Mouse (Mus musculus) kidney, postnatal 0 days (tissue): ENCODE results near the gene Ms4a5. TPM values are rescaled to one million over a fixed set of nuclear protein-coding genes. Genes with fewer than 3 reads are reported as not detected.

Source experiments
- ATAC-seq: fragments of 200-750 bp; cut with Nextera tagmentation; replicated peaks from 2 replicates; pipeline ENCODE4 v1.8.0; 2017; ENCODE audit warnings: low read depth, moderate number of reproducible peaks, moderate TSS enrichment, moderate library complexity; ENCODE audit not compliant: low FRiP score
- DNase-seq: peaks from one replicate; pipeline ENCODE4 v3.0.0-alpha.2; 2016; ENCODE audit warnings: low spot score
- H3K27ac ChIP-seq: fragments of 300-500 bp; sonication (generic); 2 replicates; pipeline ENCODE4 v1.5.1; 2014; ENCODE audit warnings: mild to moderate bottlenecking
- H3K27me3 ChIP-seq: fragments of 300-500 bp; sonication (generic); 2 replicates; pipeline ENCODE4 v1.6.1; 2014; ENCODE audit warnings: low read length, mixed read lengths; ENCODE audit not compliant: insufficient read depth
- H3K36me3 ChIP-seq: fragments of 300-500 bp; sonication (generic); 2 replicates; pipeline ENCODE4 v1.6.1; 2014; ENCODE audit warnings: low read length, mixed read lengths; ENCODE audit not compliant: insufficient read depth
- H3K4me1 ChIP-seq: fragments of 300-500 bp; sonication (generic); replicated peaks from 2 replicates; pipeline ENCODE4 v1.6.1; 2014; ENCODE audit warnings: antibody characterized with exemption, low read length, mixed read lengths; ENCODE audit not compliant: insufficient read depth
- H3K4me2 ChIP-seq: fragments of 300-500 bp; sonication (generic); 2 replicates; pipeline ENCODE4 v1.6.1; 2014; ENCODE audit warnings: mild to moderate bottlenecking, low read length, moderate library complexity, mixed read lengths
- H3K4me3 ChIP-seq: fragments of 300-500 bp; sonication (generic); replicated peaks from 2 replicates; pipeline ENCODE4 v1.5.1; 2014; ENCODE audit warnings: low read depth, low read length
- H3K9ac ChIP-seq: fragments of 300-500 bp; sonication (generic); 2 replicates; pipeline ENCODE4 v1.6.1; 2014; ENCODE audit warnings: low read depth, low read length
- H3K9me3 ChIP-seq: fragments of 300-500 bp; sonication (generic); replicated peaks from 2 replicates; pipeline ENCODE4 v1.6.1; 2016; ENCODE audit warnings: low read length, inconsistent platforms, mixed read lengths
- CTCF ChIP-seq: IDR thresholded peaks from 2 replicates; pipeline ENCODE4 v1.5.1; 2016; ENCODE audit warnings: antibody characterized with exemption, low read depth, mild to moderate bottlenecking, moderate library complexity
- WGBS: fragments of 180-500 bp; shearing (Covaris S2); extraction: QIAGEN DNeasy Blood & Tissue Kit; methylation state at CpG from one replicate; pipeline ENCODE4 v1.1.7; 2014; 5-methylcytosine and 5-hydroxymethylcytosine counted together
- polyA plus RNA-seq: library from polyadenylated mRNA; unstranded; fragments of >200 nt; fragmentation: Nextera tagmentation; extraction: Ambion mirVana; gene quantifications from 2 replicates; pipeline ENCODE4 v1.2.1, GENCODE M21; 2015

Gene Ms4a5
- polyA plus RNA-seq, 1 experiment from 2014 or later, result not detected

DNA sequence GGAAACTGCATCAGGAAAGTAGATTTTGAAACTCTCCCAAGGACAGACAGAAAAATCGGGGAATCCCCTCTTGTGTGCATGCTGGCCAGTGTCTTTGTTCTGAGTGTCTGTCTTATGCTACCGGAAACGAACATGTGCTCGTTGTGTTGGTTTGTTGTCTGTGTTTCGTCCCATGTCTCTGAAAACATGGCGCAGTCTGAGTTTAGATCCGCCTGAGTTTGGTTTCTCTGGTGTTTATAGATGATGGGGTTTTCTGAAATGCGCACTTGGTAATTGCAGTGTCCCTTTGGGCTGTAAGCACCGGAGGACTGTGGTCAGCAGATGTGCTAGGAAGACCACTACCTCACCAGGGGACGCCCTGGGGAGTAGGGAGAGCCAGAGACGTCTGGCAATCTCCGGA is 9.3 kb upstream of the Ms4a5 start:
- Histone ChIP-seq H3K27ac (0 out of 2 replicates have a peak overlapping the region, but pooled peaks have one; percentile 1), H3K4me1 (no peaks in the 10 kb centered on the region), H3K4me2 (peak overlapping the region; percentile 57), H3K4me3 (peak overlapping the region; percentile 20), H3K27me3 (no peaks in the 10 kb centered on the region), H3K36me3 (no peaks in the 10 kb centered on the region), H3K9me3 (no peaks in the 10 kb centered on the region), H3K9ac (peak overlapping the region; percentile 35; the same call in 1 of the 2 replicates)
- peak; percentile 11 for DNase-seq
- no peak for TF ChIP-seq CTCF
- ATAC-seq, result no peak
- WGBS, result 14% methylated on average over 12 of the region's 12 CpGs

DNA sequence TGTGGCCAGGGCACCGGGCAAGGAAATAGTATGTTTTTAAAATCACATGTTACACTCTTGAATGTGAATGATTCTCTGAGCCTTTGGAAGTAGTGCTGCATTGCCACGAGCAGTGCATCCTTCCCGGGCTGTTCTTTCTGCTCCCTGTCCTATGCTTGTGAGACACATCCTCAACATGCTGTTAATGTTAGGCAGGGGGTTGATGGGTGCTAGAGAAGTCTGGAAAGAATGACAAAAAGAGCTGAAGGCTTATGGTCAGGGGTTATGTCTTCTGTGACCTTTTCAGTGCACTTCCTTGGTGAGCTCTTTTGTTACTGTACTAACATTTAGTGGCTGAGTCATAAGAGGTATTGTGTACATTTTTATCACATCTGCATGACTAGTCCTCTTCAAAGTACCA is 3.5 kb downstream of the Ms4a5 start:
- no peak for TF ChIP-seq CTCF
- ATAC-seq, result no peak
- no peak for DNase-seq
- H3K4me3 ChIP-seq, result no peak overlapping the region
- no peaks in the 10 kb centered on the region for H3K27me3 ChIP-seq
- 72% methylated on average over 3 of the region's 3 CpGs for WGBS
- H3K27ac ChIP-seq, result no peak overlapping the region
- no peaks in the 10 kb centered on the region for H3K36me3 ChIP-seq
- H3K4me1 ChIP-seq, result no peaks in the 10 kb centered on the region
- H3K9me3 ChIP-seq, result no peaks in the 10 kb centered on the region
- no peak overlapping the region for H3K4me2 ChIP-seq
- H3K9ac ChIP-seq, result no peak overlapping the region

DNA sequence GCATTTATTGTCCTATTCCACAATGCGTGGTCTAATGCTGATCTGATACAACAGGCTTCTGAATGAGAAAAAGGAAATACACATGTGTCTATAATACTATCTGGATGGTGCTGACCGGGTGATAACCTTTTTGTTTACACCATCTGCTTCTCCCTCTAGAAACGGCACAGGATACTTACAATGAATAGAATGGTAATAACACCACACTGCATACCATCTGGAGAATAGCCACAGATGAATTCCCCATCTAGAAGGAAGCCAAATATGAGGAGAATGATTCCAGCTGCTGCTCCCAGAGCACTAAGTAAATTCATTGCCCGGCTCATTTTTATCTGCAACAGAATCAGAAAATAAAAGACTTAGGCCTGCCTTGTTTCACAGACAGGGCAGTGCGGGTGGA is 7.2 kb downstream of the Ms4a5 start:
- no peaks in the 10 kb centered on the region for H3K4me1 ChIP-seq
- no peak overlapping the region for H3K4me3 ChIP-seq
- DNase-seq (peak; percentile 37), ATAC-seq (no peak)
- no peaks in the 10 kb centered on the region for H3K9me3 ChIP-seq
- WGBS, result 57% methylated on average over 5 of the region's 5 CpGs
- H3K36me3 ChIP-seq, result no peaks in the 10 kb centered on the region
- H3K9ac ChIP-seq, result no peak overlapping the region
- H3K27ac ChIP-seq, result no peak overlapping the region
- no peak for TF ChIP-seq CTCF
- H3K27me3 ChIP-seq, result no peaks in the 10 kb centered on the region
- no peak overlapping the region for H3K4me2 ChIP-seq

DNA sequence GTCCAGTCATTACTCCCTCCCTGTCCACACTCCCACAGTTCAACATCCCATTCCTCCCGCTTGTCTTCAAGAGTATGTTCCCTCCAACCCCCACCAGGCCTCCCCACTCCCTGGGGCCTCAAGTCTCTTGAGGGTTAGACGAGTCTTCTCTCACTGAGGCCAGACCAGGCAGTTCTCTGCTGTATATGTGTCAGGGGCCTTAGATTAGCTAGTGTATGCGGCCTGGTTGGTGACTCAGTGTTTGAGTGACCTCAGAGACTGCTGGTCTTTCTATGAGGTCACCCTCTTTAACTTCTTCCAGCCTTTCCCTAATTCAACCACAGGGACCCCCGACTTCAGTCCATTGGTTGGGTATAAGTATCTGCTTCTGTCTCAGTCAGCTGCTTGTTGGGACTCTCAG is 16.7 kb downstream of the Ms4a5 start:
- no peak overlapping the region for H3K4me3 ChIP-seq
- no peak overlapping the region for H3K27ac ChIP-seq
- 72% methylated on average over 4 of the region's 4 CpGs for WGBS
- no peak overlapping the region for H3K4me2 ChIP-seq
- no peak for ATAC-seq
- TF ChIP-seq CTCF, result no peak
- no peak overlapping the region for H3K9ac ChIP-seq
- no peaks in the 10 kb centered on the region for H3K9me3 ChIP-seq
- H3K27me3 ChIP-seq, result no peaks in the 10 kb centered on the region
- H3K36me3 ChIP-seq, result no peaks in the 10 kb centered on the region
- no peak for DNase-seq
- H3K4me1 ChIP-seq, result no peaks in the 10 kb centered on the region

DNA sequence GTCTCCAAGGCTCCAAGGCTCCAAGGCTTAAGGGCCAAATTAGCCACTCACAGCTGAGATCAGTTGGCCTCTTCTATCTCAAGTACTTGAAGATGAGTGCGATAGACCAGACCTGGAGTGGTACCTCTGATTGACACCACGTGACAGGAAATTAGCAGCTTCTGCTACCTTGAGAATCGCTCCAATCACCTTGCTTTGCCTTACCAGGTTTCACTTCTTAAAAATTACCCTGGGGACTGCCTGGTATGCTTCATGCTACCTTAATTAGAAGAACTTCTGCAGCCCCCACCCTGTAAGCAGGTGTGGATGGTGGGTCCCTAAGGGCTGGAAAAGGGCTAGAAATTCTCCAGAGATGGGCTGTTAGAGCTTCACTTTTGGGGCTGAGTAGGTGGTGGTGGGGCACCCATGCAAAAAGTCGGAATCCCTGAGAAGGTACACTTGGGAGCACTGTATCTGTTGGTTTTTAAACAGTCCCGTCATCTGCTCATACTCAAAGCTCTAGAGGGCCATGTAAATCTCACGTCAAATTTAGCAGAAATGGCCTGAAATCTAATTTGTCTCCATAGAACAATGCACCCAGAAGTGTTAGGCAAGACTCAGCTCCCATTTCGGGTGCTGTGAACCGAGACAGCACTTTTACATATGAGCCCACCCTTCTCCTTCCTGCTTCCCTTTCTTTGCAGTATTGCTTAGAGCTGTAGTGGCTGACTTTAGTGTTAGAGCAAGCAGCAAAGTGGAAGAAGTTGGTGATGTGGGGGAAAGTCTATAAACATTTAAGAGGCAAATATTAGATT is 17.4 kb downstream of the Ms4a5 start, which contains the start of gene Ms4a1:
Gene Ms4a1 (minus strand): TSS at position 190 of the 794 bp plus-strand sequence.
- Histone ChIP-seq H3K27me3 (no peaks in the 10 kb centered on the region), H3K36me3 (no peaks in the 10 kb centered on the region), H3K27ac (no peak within 1 kb of the TSS), H3K9ac (no peak within 1 kb of the TSS), H3K4me2 (no peak within 1 kb of the TSS), H3K9me3 (no peaks in the 10 kb centered on the region), H3K4me1 (no peaks in the 10 kb centered on the region), H3K4me3 (no peak within 1 kb of the TSS)
- DNase-seq (no peak), ATAC-seq (no peak)
- 80% methylated on average over 8 of the region's 8 CpGs for WGBS
- TF ChIP-seq CTCF, result no peak

DNA sequence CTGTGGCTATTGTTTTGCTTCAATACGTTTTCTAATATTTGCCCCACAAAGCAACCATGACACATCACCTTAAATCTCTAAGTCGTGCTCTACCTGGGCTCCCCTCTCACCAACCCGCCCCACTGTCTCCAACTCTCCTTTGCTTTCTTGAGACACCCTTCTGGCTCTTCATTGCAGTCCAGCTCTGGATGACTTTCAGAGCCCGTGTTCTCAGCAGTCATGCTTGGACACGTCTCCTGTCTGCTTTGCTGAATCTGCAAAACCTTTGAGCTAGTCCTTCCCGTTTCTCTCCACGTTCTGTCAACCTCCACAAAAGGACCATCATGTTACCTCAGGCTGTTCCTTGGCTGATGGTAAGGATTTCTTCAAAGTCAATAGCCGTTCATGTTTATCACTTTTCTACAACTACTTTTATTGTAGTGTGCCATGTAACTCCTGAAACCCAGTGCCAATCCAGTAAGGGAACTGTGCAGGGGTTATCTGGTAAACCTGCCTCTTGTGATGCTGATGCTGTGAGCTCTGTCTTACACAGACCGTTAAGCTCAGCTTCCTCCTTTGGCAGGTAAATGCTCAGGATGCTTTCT is 19.0 kb downstream of the Ms4a5 start:
- no peak overlapping the region for H3K9ac ChIP-seq
- H3K27ac ChIP-seq, result no peak overlapping the region
- no peak overlapping the region for H3K4me3 ChIP-seq
- no peaks in the 10 kb centered on the region for H3K27me3 ChIP-seq
- no peaks in the 10 kb centered on the region for H3K9me3 ChIP-seq
- no peak for TF ChIP-seq CTCF
- ATAC-seq, result no peak
- no peak for DNase-seq
- no peak overlapping the region for H3K4me2 ChIP-seq
- no peaks in the 10 kb centered on the region for H3K36me3 ChIP-seq
- H3K4me1 ChIP-seq, result no peaks in the 10 kb centered on the region
- 85% methylated on average over 9 of the region's 9 CpGs for WGBS
